27 mouse cellular contexts compared by ENCODE assay signal in genomic region chr5:99099014-99099726, GRCm38 (mm10).
DNase-seq lines count a peak whose midpoint lies in the region; ATAC-seq lines count a peak whose summit lies in the region.
"Had no signal": no experiment of that assay in that cellular context is flagged by ENCODE, and none has a peak within 500 bp of the region (broad histone marks: within the 10 kb centered on the region; RNA-seq: fewer than 3 reads in every experiment).

No protein-coding gene starts in this region.

- H3K27ac ChIP-seq in intestine, embryonic 15.5 days: peak overlapping the region; percentile 69
- no peak overlapping the region for H3K27ac ChIP-seq in forebrain, embryonic 14.5 days (ENCODE audit: low read depth, low read length)
- H3K27ac ChIP-seq: embryonic facial prominence, embryonic 10.5 days; embryonic facial prominence, embryonic 15.5 days; forebrain, embryonic 13.5 days; hindbrain, embryonic 13.5 days; lung, embryonic 15.5 days; midbrain, embryonic 10.5 days; midbrain, embryonic 15.5 days; neural tube, embryonic 15.5 days had no signal

- H3K4me1 ChIP-seq in intestine, embryonic 15.5 days (replicated peaks): no peaks in the 10 kb centered on the region
- no peaks in the 10 kb centered on the region for H3K4me1 ChIP-seq in forebrain, embryonic 14.5 days (ENCODE audit: control insufficient read depth, insufficient read depth, low read length)
- H3K4me1 ChIP-seq: embryonic facial prominence, embryonic 10.5 days; embryonic facial prominence, embryonic 15.5 days; forebrain, embryonic 13.5 days; heart, embryonic 12.5 days; hindbrain, embryonic 13.5 days; lung, embryonic 15.5 days; midbrain, embryonic 10.5 days; midbrain, embryonic 15.5 days; neural tube, embryonic 15.5 days had no signal

- ATAC-seq in intestine, embryonic 15.5 days: peak; percentile 71
- ATAC-seq in forebrain, embryonic 14.5 days: no peak
- no peak for ATAC-seq in erythroid progenitor cell, adult 5-6 weeks (replicated peaks; ENCODE audit: low FRiP score, poor library complexity, severe bottlenecking)
- ATAC-seq: forebrain, embryonic 13.5 days; midbrain, embryonic 15.5 days had no signal

- no peak overlapping the region for H3K4me3 ChIP-seq in intestine, embryonic 15.5 days (replicated peaks)
- H3K4me3 ChIP-seq in forebrain, embryonic 14.5 days (ENCODE audit: low read depth, low read length): no peak overlapping the region
- H3K4me3 ChIP-seq: embryonic facial prominence, embryonic 10.5 days; embryonic facial prominence, embryonic 15.5 days; forebrain, embryonic 13.5 days; heart, embryonic 12.5 days; hindbrain, embryonic 13.5 days; lung, embryonic 15.5 days; midbrain, embryonic 10.5 days; midbrain, embryonic 15.5 days; neural tube, embryonic 15.5 days had no signal

- H3K4me2 ChIP-seq in intestine, embryonic 15.5 days (replicated peaks): no peak overlapping the region
- no peak overlapping the region for H3K4me2 ChIP-seq in forebrain, embryonic 14.5 days (ENCODE audit: low read length)
- H3K4me2 ChIP-seq: embryonic facial prominence, embryonic 15.5 days; forebrain, embryonic 13.5 days; heart, embryonic 12.5 days; hindbrain, embryonic 13.5 days; lung, embryonic 15.5 days; midbrain, embryonic 15.5 days; neural tube, embryonic 15.5 days had no signal

- H3K9ac ChIP-seq in intestine, embryonic 15.5 days: no peak overlapping the region
- no peak overlapping the region for H3K9ac ChIP-seq in forebrain, embryonic 14.5 days (ENCODE audit: low read length)
- H3K9ac ChIP-seq: embryonic facial prominence, embryonic 15.5 days; forebrain, embryonic 13.5 days; heart, embryonic 12.5 days; hindbrain, embryonic 13.5 days; lung, embryonic 15.5 days; midbrain, embryonic 15.5 days; neural tube, embryonic 15.5 days had no signal

- peak; percentile 12 to 39 for DNase-seq in kidney, adult 8-10 months
- DNase-seq in kidney, postnatal 14 days: no peak
- DNase-seq in kidney, postnatal 25 days: peak; percentile 15 to 41
- no peak for DNase-seq in forebrain, embryonic 14.5 days (ENCODE audit: low spot score)
- DNase-seq in urinary bladder, postnatal 25 days (ENCODE audit: low spot score): no peak
- DNase-seq: adrenal gland, postnatal 10 days; cerebellum, adult 8-10 months; cerebellum, postnatal 25 days; gastrocnemius, postnatal 25 days; heart, postnatal 4 days; layer of hippocampus, postnatal 36 days; liver; retina, postnatal 1 day; right cerebral cortex, postnatal 14 days; thymus, adult 2 months; thymus, postnatal 4 days had no signal

- no peaks in the 10 kb centered on the region for H3K36me3 ChIP-seq in intestine, embryonic 15.5 days
- H3K36me3 ChIP-seq in forebrain, embryonic 14.5 days (ENCODE audit: control insufficient read depth, insufficient read depth, low read length): no peaks in the 10 kb centered on the region
- H3K36me3 ChIP-seq: embryonic facial prominence, embryonic 10.5 days; embryonic facial prominence, embryonic 15.5 days; heart, embryonic 12.5 days; hindbrain, embryonic 13.5 days; lung, embryonic 15.5 days; midbrain, embryonic 10.5 days; midbrain, embryonic 15.5 days; neural tube, embryonic 15.5 days had no signal

- 75% methylated on average over 7 of the region's 7 CpGs for WGBS in intestine, embryonic 15.5 days
- 94% methylated on average over 7 of the region's 7 CpGs for WGBS in forebrain, embryonic 14.5 days

- no peaks in the 10 kb centered on the region for H3K9me3 ChIP-seq in intestine, embryonic 15.5 days
- H3K9me3 ChIP-seq in forebrain, embryonic 14.5 days (replicated peaks; ENCODE audit: control insufficient read depth, low read length): no peaks in the 10 kb centered on the region
- H3K9me3 ChIP-seq: embryonic facial prominence, embryonic 10.5 days; embryonic facial prominence, embryonic 15.5 days; forebrain, embryonic 13.5 days; hindbrain, embryonic 13.5 days; lung, embryonic 15.5 days; midbrain, embryonic 10.5 days; midbrain, embryonic 15.5 days; neural tube, embryonic 15.5 days had no signal

- no peaks in the 10 kb centered on the region for H3K27me3 ChIP-seq in intestine, embryonic 15.5 days (replicated peaks)
- no peaks in the 10 kb centered on the region for H3K27me3 ChIP-seq in forebrain, embryonic 14.5 days (replicated peaks; ENCODE audit: control insufficient read depth, insufficient read depth, low read length)
- H3K27me3 ChIP-seq: embryonic facial prominence, embryonic 15.5 days; forebrain, embryonic 13.5 days; heart, embryonic 12.5 days; hindbrain, embryonic 13.5 days; lung, embryonic 15.5 days; midbrain, embryonic 15.5 days; neural tube, embryonic 15.5 days had no signal

Comparison
In these comparisons a context has a peak if more than half of its experiments do, and no peak if none do; other contexts are left out.
1. DNase-seq: peak in kidney, adult 8-10 months (2 of 2) and kidney, postnatal 25 days (2 of 2); none in kidney, postnatal 14 days (single experiment), forebrain, embryonic 14.5 days (single experiment) and urinary bladder, postnatal 25 days (single experiment).